Mouse (Mus musculus) c-Kit-positive CD71-negative TER-119-negative erythroid progenitor cells, embryonic 14.5 days (primary cell): ENCODE measurements at regions not wholly inside any gene's neighbourhood (a gene's known extent, or its start where the extent isn't known, plus 50 kb on each side); places are given as distances from the start of the nearest gene placed in this dataset.

Experiments used
- DNase-seq: peaks from one replicate; pipeline ENCODE4 v3.0.0-alpha.2; 2013; ENCODE audit warnings: low read depth

- DNase-seq = no peak
Measured at GRCm38 (mm10) chr2:167821186-167821585, 110.7 kb upstream of the Ptpn1 start.

GRCm38 (mm10) chr2:167818799-167819198 is 113.1 kb upstream of the Ptpn1 start:
- no peak for DNase-seq

GRCm38 (mm10) chr2:167817030-167817429 is 114.8 kb upstream of the Ptpn1 start:
- no peak for DNase-seq

- no peak for DNase-seq
Measured at GRCm38 (mm10) chr2:167815123-167815522, 116.7 kb upstream of the Ptpn1 start.

GRCm38 (mm10) chr2:167809256-167809655 is 119.6 kb upstream of the Tmem189 start:
- DNase-seq = no peak

- no peak for DNase-seq
Measured at GRCm38 (mm10) chr2:167805629-167806304, 116.1 kb upstream of the Tmem189 start.

GRCm38 (mm10) chr2:167804493-167805227 is 115.0 kb upstream of the Tmem189 start:
- DNase-seq = peak; percentile 52

- DNase-seq = no peak
Measured at GRCm38 (mm10) chr2:167802494-167802893, 112.9 kb upstream of the Tmem189 start.

- no peak for DNase-seq
Measured at GRCm38 (mm10) chr2:167801389-167801788, 111.8 kb upstream of the Tmem189 start.

GRCm38 (mm10) chr2:167800648-167801245 is 111.1 kb upstream of the Tmem189 start:
- no peak for DNase-seq

- DNase-seq = no peak
Measured at GRCm38 (mm10) chr2:167799629-167800387, 110.2 kb upstream of the Tmem189 start.

- no peak for DNase-seq
Measured at GRCm38 (mm10) chr2:167798969-167799513, 109.4 kb upstream of the Tmem189 start.

- no peak for DNase-seq
Measured at GRCm38 (mm10) chr2:167798076-167798782, 108.6 kb upstream of the Tmem189 start.

GRCm38 (mm10) chr2:167795491-167795890 is 105.9 kb upstream of the Tmem189 start:
- no peak for DNase-seq

- no peak for DNase-seq
Measured at GRCm38 (mm10) chr2:167793916-167794315, 104.3 kb upstream of the Tmem189 start.

- no peak for DNase-seq
Measured at GRCm38 (mm10) chr2:167792753-167793152, 103.1 kb upstream of the Tmem189 start.

GRCm38 (mm10) chr2:167792330-167792729 is 102.7 kb upstream of the Tmem189 start:
- DNase-seq = no peak

- DNase-seq = no peak
Measured at GRCm38 (mm10) chr2:167789471-167789923, 99.9 kb upstream of the Tmem189 start.

- DNase-seq = no peak
Measured at GRCm38 (mm10) chr2:167786951-167787350, 97.3 kb upstream of the Tmem189 start.

- DNase-seq = no peak
Measured at GRCm38 (mm10) chr2:167784353-167784752, 94.7 kb upstream of the Tmem189 start.

- no peak for DNase-seq
Measured at GRCm38 (mm10) chr2:167783374-167783773, 93.8 kb upstream of the Tmem189 start.
